Mouse (Mus musculus): ENCODE measurements at regions not wholly inside any gene's neighbourhood (a gene's known extent, or its start where the extent isn't known, plus 50 kb on each side); places are given as distances from the start of the nearest gene placed in this dataset.
"Not testable (repeated sequence)": the region's sequence is repeated elsewhere in the genome, so short reads cannot be mapped to it uniquely, and the experiment has no call there.

GRCm38 (mm10) chr10:85311781-85312180 lies 74.8 kb upstream of the Btbd11 start:
- Histone ChIP-seq H3K79me2 (ENCODE audit: control insufficient read depth, insufficient read depth, low read length) (no peaks in the 10 kb centered on the region), H3K27ac (replicated peaks; ENCODE audit: insufficient read depth, low read depth, low read length) (no peak overlapping the region), H3K36me3 (ENCODE audit: control insufficient read depth, insufficient read depth, low read length) (no peaks in the 10 kb centered on the region), H3K9ac (ENCODE audit: low read depth, low read length) (no peak overlapping the region), H3K4me1 (ENCODE audit: control insufficient read depth, insufficient read depth, low read length) (no peaks in the 10 kb centered on the region), H3K4me3 (ENCODE audit: insufficient read depth, low read depth, low read length) (no peak overlapping the region), H3K27me3 (ENCODE audit: control insufficient read depth, insufficient read depth, low read length) (no peaks in the 10 kb centered on the region)
- no peak for TF ChIP-seq POLR2A (IDR thresholded peaks at IDR 0.05; ENCODE audit: extremely low read depth, insufficient read depth, low read length)
- no peak for TF ChIP-seq CTCF (IDR thresholded peaks at IDR 0.05; ENCODE audit: low read depth, low read length)
- no peak for DNase-seq (ENCODE audit: extremely low read depth, low read depth, low spot score)

GRCm38 (mm10) chr10:85313331-85313730 lies 73.3 kb upstream of the Btbd11 start:
- WGBS = 96% methylated on average over 10 of the region's 10 CpGs
- not testable (repeated sequence) for H3K27ac ChIP-seq (replicated peaks; ENCODE audit: insufficient read depth, low read depth, low read length)

DNA sequence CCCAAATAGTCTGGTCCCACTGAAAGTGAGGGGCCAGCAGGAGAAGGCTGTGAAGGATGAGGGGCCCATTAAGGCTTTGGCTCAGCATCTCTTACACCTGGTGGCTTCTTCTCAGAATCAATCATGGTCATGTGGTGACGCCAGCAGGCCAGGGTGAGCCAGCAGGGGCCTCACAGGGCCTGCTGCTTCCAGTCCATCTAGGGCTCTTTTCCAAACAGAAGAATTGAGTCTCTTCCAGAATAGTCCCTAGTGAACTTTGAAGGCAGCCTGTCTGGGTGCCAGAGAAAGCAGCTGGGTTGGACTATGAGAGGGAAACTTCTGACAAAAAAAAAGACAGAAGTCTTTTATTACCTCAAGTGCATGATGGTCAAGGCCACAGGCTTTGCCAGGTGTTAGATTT lies 65.6 kb upstream of the Btbd11 start:
- H3K27me3 ChIP-seq (ENCODE audit: control insufficient read depth, insufficient read depth, low read length) = no peaks in the 10 kb centered on the region
- H3K4me1 ChIP-seq (ENCODE audit: control insufficient read depth, insufficient read depth, low read length) = no peaks in the 10 kb centered on the region
- H3K27ac ChIP-seq (replicated peaks; ENCODE audit: insufficient read depth, low read depth, low read length) = no peak overlapping the region
- H3K79me2 ChIP-seq (ENCODE audit: control insufficient read depth, insufficient read depth, low read length) = no peaks in the 10 kb centered on the region
- DNase-seq (ENCODE audit: extremely low read depth, low read depth, low spot score) = no peak
- H3K36me3 ChIP-seq (ENCODE audit: control insufficient read depth, insufficient read depth, low read length) = no peaks in the 10 kb centered on the region
- WGBS = 58% methylated on average over 1 of the region's 1 CpGs
- TF ChIP-seq POLR2A (IDR thresholded peaks at IDR 0.05; ENCODE audit: extremely low read depth, insufficient read depth, low read length) = no peak
- TF ChIP-seq CTCF (IDR thresholded peaks at IDR 0.05; ENCODE audit: low read depth, low read length) = no peak
- H3K4me3 ChIP-seq (ENCODE audit: insufficient read depth, low read depth, low read length) = no peak overlapping the region
- H3K9ac ChIP-seq (ENCODE audit: low read depth, low read length) = no peak overlapping the region

More at GRCm38 (mm10) chr10:85313331-85313730, 73.3 kb upstream of the Btbd11 start:
- H3K36me3 ChIP-seq (ENCODE audit: control insufficient read depth, insufficient read depth, low read length); H3K27me3 ChIP-seq (ENCODE audit: control insufficient read depth, insufficient read depth, low read length); H3K4me3 ChIP-seq (ENCODE audit: insufficient read depth, low read depth, low read length); H3K79me2 ChIP-seq (ENCODE audit: control insufficient read depth, insufficient read depth, low read length); H3K4me1 ChIP-seq (ENCODE audit: control insufficient read depth, insufficient read depth, low read length); H3K9ac ChIP-seq (ENCODE audit: low read depth, low read length); DNase-seq (ENCODE audit: extremely low read depth, low read depth, low spot score): not testable (repeated sequence)

DNA sequence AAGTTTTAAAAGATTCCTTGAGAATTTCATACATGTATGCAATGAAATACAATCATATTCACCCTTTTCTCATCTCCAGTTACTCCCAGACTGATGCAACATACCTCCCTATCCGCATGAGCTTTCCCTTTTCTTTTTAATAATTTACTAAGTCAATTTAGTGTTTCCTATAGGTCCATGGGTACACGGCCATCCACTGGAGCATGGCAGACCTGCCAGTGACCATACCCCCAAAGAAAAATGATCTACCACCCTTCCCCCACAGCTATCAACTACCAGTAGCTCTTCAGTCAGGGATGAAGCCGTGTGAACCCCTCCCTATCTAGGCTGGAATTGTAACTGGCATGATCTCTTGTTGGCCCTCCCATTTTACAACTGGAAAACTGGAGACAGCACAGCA lies 64.3 kb upstream of the Btbd11 start:
- H3K27me3 ChIP-seq (ENCODE audit: control insufficient read depth, insufficient read depth, low read length) = no peaks in the 10 kb centered on the region
- DNase-seq (ENCODE audit: extremely low read depth, low read depth, low spot score) = no peak
- no peaks in the 10 kb centered on the region for H3K79me2 ChIP-seq (ENCODE audit: control insufficient read depth, insufficient read depth, low read length)
- no peak overlapping the region for H3K9ac ChIP-seq (ENCODE audit: low read depth, low read length)
- 74% methylated on average over 3 of the region's 3 CpGs for WGBS
- H3K36me3 ChIP-seq (ENCODE audit: control insufficient read depth, insufficient read depth, low read length) = no peaks in the 10 kb centered on the region
- H3K4me3 ChIP-seq (ENCODE audit: insufficient read depth, low read depth, low read length) = no peak overlapping the region
- TF ChIP-seq CTCF (IDR thresholded peaks at IDR 0.05; ENCODE audit: low read depth, low read length) = no peak
- no peak for TF ChIP-seq POLR2A (IDR thresholded peaks at IDR 0.05; ENCODE audit: extremely low read depth, insufficient read depth, low read length)
- H3K4me1 ChIP-seq (ENCODE audit: control insufficient read depth, insufficient read depth, low read length) = no peaks in the 10 kb centered on the region
- no peak overlapping the region for H3K27ac ChIP-seq (replicated peaks; ENCODE audit: insufficient read depth, low read depth, low read length)

DNA sequence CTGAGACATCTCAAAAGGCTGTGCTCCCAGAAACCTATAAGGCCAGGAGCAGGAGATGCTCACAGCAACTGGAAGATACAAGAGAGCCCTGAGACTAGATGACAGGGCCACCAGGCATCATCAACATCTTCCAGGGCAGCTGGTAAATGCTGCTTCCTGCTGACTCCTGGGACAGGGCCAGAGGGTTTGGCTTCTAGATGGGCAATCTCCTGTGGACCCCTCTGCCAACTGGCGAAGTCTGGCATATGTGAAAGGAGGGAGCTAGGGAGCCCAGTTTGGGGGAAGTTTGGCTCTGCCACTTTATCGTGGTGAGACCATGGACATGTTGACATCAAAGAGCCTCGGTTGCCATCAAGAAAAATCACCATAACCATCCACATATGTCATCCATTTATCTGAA lies 57.2 kb upstream of the Btbd11 start:
- Histone ChIP-seq H3K27me3 (ENCODE audit: control insufficient read depth, insufficient read depth, low read length) (no peaks in the 10 kb centered on the region), H3K9ac (ENCODE audit: low read depth, low read length) (no peak overlapping the region), H3K27ac (replicated peaks; ENCODE audit: insufficient read depth, low read depth, low read length) (no peak overlapping the region), H3K79me2 (ENCODE audit: control insufficient read depth, insufficient read depth, low read length) (no peaks in the 10 kb centered on the region), H3K4me1 (ENCODE audit: control insufficient read depth, insufficient read depth, low read length) (no peaks in the 10 kb centered on the region), H3K36me3 (ENCODE audit: control insufficient read depth, insufficient read depth, low read length) (no peaks in the 10 kb centered on the region), H3K4me3 (ENCODE audit: insufficient read depth, low read depth, low read length) (no peak overlapping the region)
- DNase-seq (ENCODE audit: extremely low read depth, low read depth, low spot score) = no peak
- no peak for TF ChIP-seq POLR2A (IDR thresholded peaks at IDR 0.05; ENCODE audit: extremely low read depth, insufficient read depth, low read length)
- no peak for TF ChIP-seq CTCF (IDR thresholded peaks at IDR 0.05; ENCODE audit: low read depth, low read length)
- 88% methylated on average over 3 of the region's 3 CpGs for WGBS

GRCm38 (mm10) chr10:85330938-85331691 lies 55.5 kb upstream of the Btbd11 start:
- H3K79me2 ChIP-seq (ENCODE audit: control insufficient read depth, insufficient read depth, low read length) = no peaks in the 10 kb centered on the region
- H3K27ac ChIP-seq (replicated peaks; ENCODE audit: insufficient read depth, low read depth, low read length) = no peak overlapping the region
- H3K9ac ChIP-seq (ENCODE audit: low read depth, low read length) = no peak overlapping the region
- no peaks in the 10 kb centered on the region for H3K4me1 ChIP-seq (ENCODE audit: control insufficient read depth, insufficient read depth, low read length)
- H3K36me3 ChIP-seq (ENCODE audit: control insufficient read depth, insufficient read depth, low read length) = no peaks in the 10 kb centered on the region
- H3K4me3 ChIP-seq (ENCODE audit: insufficient read depth, low read depth, low read length) = no peak overlapping the region
- TF ChIP-seq POLR2A (IDR thresholded peaks at IDR 0.05; ENCODE audit: extremely low read depth, insufficient read depth, low read length) (no peak), CTCF (IDR thresholded peaks at IDR 0.05; ENCODE audit: low read depth, low read length) (no peak)
- peak; percentile 14 for DNase-seq (ENCODE audit: extremely low read depth, low read depth, low spot score)
- no peaks in the 10 kb centered on the region for H3K27me3 ChIP-seq (ENCODE audit: control insufficient read depth, insufficient read depth, low read length)
- WGBS = 23% methylated on average over 13 of the region's 13 CpGs

Measured in liver, adult 2 months (tissue).